8 mouse cellular contexts compared by ENCODE assay signal in the genomic region with DNA sequence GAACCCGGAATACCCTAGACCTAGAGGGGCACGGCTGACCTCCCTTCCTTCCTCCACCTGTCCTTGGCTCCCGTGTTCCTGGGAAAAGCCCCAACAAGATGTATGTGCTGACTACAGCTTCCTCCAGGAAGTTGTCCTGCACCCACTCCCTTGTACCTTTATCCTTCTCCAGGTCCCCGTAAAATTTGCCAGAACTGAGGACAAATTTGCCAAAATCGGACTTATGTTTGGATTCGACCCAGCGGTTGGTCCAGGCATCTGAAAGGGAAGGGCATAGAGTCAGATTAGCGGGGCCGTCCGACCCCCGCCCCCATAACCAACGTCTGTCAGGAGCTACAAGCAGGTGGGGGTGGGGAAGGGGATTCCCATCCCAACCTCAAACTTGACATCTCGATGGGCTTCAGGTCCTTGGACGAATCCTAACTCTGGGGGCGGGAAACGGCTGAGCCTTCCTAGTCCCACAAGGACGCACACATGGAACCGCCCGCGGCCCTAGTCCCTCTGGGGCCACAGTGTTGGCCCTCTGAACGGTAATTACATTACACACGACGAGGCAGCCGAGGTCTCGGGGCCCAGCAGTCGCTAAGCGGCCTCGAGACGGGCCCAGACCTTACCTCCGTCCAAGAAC. TPM values are rescaled to one million over a fixed set of nuclear protein-coding genes. Genes with fewer than 3 reads are reported as not detected.
DNase-seq lines count a peak whose midpoint lies in the region; ATAC-seq lines count a peak whose summit lies in the region.

No protein-coding gene starts in this region.

- peaks cover 28% of the 10 kb centered on the region for H3K36me3 ChIP-seq in neural tube, embryonic 11.5 days (ENCODE audit: control insufficient read depth, insufficient read depth, low read length)
- H3K36me3 ChIP-seq in hindbrain, embryonic 10.5 days, result peaks cover 51% of the 10 kb centered on the region
- H3K36me3 ChIP-seq in midbrain, embryonic 11.5 days (ENCODE audit: control insufficient read depth, insufficient read depth, low read length), result peaks cover 31% of the 10 kb centered on the region

- DNase-seq in embryo, embryonic 10.5 days (ENCODE audit: low spot score), result peak; percentile 56
- no peak for DNase-seq in embryo, embryonic 10 days (ENCODE audit: low spot score)
- no peak for DNase-seq in neural tube, embryonic 11.5 days (ENCODE audit: low spot score)
- no peak for DNase-seq in neural tube, embryonic 10.5 days (ENCODE audit: extremely low spot score, low spot score)
- DNase-seq in hindbrain, embryonic 10.5 days (ENCODE audit: low spot score), result no peak
- DNase-seq in midbrain, embryonic 11.5 days (ENCODE audit: low spot score, missing footprints), result no peak
- DNase-seq in spleen, adult 18-20 months, result no peak
- DNase-seq in urinary bladder, postnatal 14 days (ENCODE audit: low spot score), result no peak

- ATAC-seq in neural tube, embryonic 11.5 days (ENCODE audit: insufficient read depth, low FRiP score, low TSS enrichment), result peak; percentile 8
- ATAC-seq in midbrain, embryonic 11.5 days (ENCODE audit: low FRiP score), result no peak; the same call in 1 of the 2 replicates

- peak overlapping the region; percentile 92 for H3K4me3 ChIP-seq in neural tube, embryonic 11.5 days (ENCODE audit: low read depth, low read length)
- H3K4me3 ChIP-seq in hindbrain, embryonic 10.5 days, result peak overlapping the region; percentile 99
- H3K4me3 ChIP-seq in midbrain, embryonic 11.5 days (ENCODE audit: low read depth, low read length), result peak overlapping the region; percentile 97

- H3K4me2 ChIP-seq in neural tube, embryonic 11.5 days (ENCODE audit: low read depth), result peak overlapping the region; percentile 85
- peak overlapping the region; percentile 78 for H3K4me2 ChIP-seq in midbrain, embryonic 11.5 days

- H3K4me1 ChIP-seq in neural tube, embryonic 11.5 days (ENCODE audit: control insufficient read depth, insufficient read depth, low read length), result peaks cover 19% of the 10 kb centered on the region
- H3K4me1 ChIP-seq in hindbrain, embryonic 10.5 days (replicated peaks), result peaks cover 37% of the 10 kb centered on the region
- H3K4me1 ChIP-seq in midbrain, embryonic 11.5 days (ENCODE audit: control insufficient read depth, insufficient read depth, low read length), result peaks cover 18% of the 10 kb centered on the region

- no peaks in the 10 kb centered on the region for H3K27me3 ChIP-seq in neural tube, embryonic 11.5 days (ENCODE audit: control insufficient read depth, insufficient read depth, low read length)
- H3K27me3 ChIP-seq in hindbrain, embryonic 10.5 days (ENCODE audit: insufficient read depth, poor library complexity, severe bottlenecking), result no peaks in the 10 kb centered on the region
- H3K27me3 ChIP-seq in midbrain, embryonic 11.5 days (ENCODE audit: control insufficient read depth, insufficient read depth, low read length), result no peaks in the 10 kb centered on the region

- WGBS in neural tube, embryonic 11.5 days, result under 1% methylated on average over 30 of the region's 30 CpGs
- WGBS in hindbrain, embryonic 10.5 days, result 1% methylated on average over 30 of the region's 30 CpGs
- WGBS in midbrain, embryonic 11.5 days, result 2% methylated on average over 30 of the region's 30 CpGs

- H3K9ac ChIP-seq in neural tube, embryonic 11.5 days (ENCODE audit: low read length), result peak overlapping the region; percentile 96
- peak overlapping the region; percentile 98 for H3K9ac ChIP-seq in midbrain, embryonic 11.5 days (ENCODE audit: low read length)

- H3K9me3 ChIP-seq in neural tube, embryonic 11.5 days (ENCODE audit: control insufficient read depth, low read length), result no peaks in the 10 kb centered on the region
- H3K9me3 ChIP-seq in hindbrain, embryonic 10.5 days, result no peaks in the 10 kb centered on the region
- H3K9me3 ChIP-seq in midbrain, embryonic 11.5 days (ENCODE audit: control insufficient read depth, low read length), result no peaks in the 10 kb centered on the region

- peak overlapping the region; percentile 61; the same call in 1 of the 2 replicates for H3K27ac ChIP-seq in neural tube, embryonic 11.5 days (ENCODE audit: low read depth, low read length)
- H3K27ac ChIP-seq in hindbrain, embryonic 10.5 days, result peak overlapping the region; percentile 97
- H3K27ac ChIP-seq in midbrain, embryonic 11.5 days (ENCODE audit: low read depth, low read length), result peak overlapping the region; percentile 77

RNA-seq across cellular contexts. Expression of a gene that starts 0.5 kb away (rescaled TPM):
- polyA plus RNA-seq in neural tube, embryonic 11.5 days (2014; fragmentation: Nextera tagmentation; extraction: Ambion mirVana), result 870 and 925 TPM in 2 replicates
- polyA plus RNA-seq in hindbrain, embryonic 10.5 days (2016; fragmentation: Nextera tagmentation; extraction: Ambion mirVana), result 783 and 812 TPM in 2 replicates
- 708 and 747 TPM in 2 replicates for polyA plus RNA-seq in midbrain, embryonic 11.5 days (2014; fragmentation: Nextera tagmentation; extraction: Ambion mirVana)

RNA-seq across cellular contexts. Expression of a gene that starts 5.7 kb away (rescaled TPM):
- 101 TPM in 2 replicates for polyA plus RNA-seq in neural tube, embryonic 11.5 days (2014; fragmentation: Nextera tagmentation; extraction: Ambion mirVana)
- polyA plus RNA-seq in hindbrain, embryonic 10.5 days (2016; fragmentation: Nextera tagmentation; extraction: Ambion mirVana), result 115 TPM in 2 replicates
- polyA plus RNA-seq in midbrain, embryonic 11.5 days (2014; fragmentation: Nextera tagmentation; extraction: Ambion mirVana), result 87.7 and 100 TPM in 2 replicates

RNA-seq across cellular contexts. Expression of a gene that starts 10.6 kb away (rescaled TPM):
- polyA plus RNA-seq in neural tube, embryonic 11.5 days (2014; fragmentation: Nextera tagmentation; extraction: Ambion mirVana), result 95.7 and 104 TPM in 2 replicates
- polyA plus RNA-seq in hindbrain, embryonic 10.5 days (2016; fragmentation: Nextera tagmentation; extraction: Ambion mirVana), result 129 and 134 TPM in 2 replicates
- polyA plus RNA-seq in midbrain, embryonic 11.5 days (2014; fragmentation: Nextera tagmentation; extraction: Ambion mirVana), result 77.4 and 84.4 TPM in 2 replicates

RNA-seq across cellular contexts. Expression of a gene that starts 14.9 kb away (rescaled TPM):
- 38.6 and 38.7 TPM in 2 replicates for polyA plus RNA-seq in neural tube, embryonic 11.5 days (2014; fragmentation: Nextera tagmentation; extraction: Ambion mirVana)
- polyA plus RNA-seq in hindbrain, embryonic 10.5 days (2016; fragmentation: Nextera tagmentation; extraction: Ambion mirVana), result 43.7 and 45.8 TPM in 2 replicates
- 37.3 and 37.8 TPM in 2 replicates for polyA plus RNA-seq in midbrain, embryonic 11.5 days (2014; fragmentation: Nextera tagmentation; extraction: Ambion mirVana)

RNA-seq across cellular contexts. Expression of a gene that starts 23.6 kb away (rescaled TPM):
- 4.7 and 7.3 TPM in 2 replicates for polyA plus RNA-seq in neural tube, embryonic 11.5 days (2014; fragmentation: Nextera tagmentation; extraction: Ambion mirVana)
- 3.8 and 5.5 TPM in 2 replicates for polyA plus RNA-seq in hindbrain, embryonic 10.5 days (2016; fragmentation: Nextera tagmentation; extraction: Ambion mirVana)
- polyA plus RNA-seq in midbrain, embryonic 11.5 days (2014; fragmentation: Nextera tagmentation; extraction: Ambion mirVana), result 3.9 and 4.6 TPM in 2 replicates
